8 mouse cellular contexts compared by ENCODE assay signal in the genomic region with DNA sequence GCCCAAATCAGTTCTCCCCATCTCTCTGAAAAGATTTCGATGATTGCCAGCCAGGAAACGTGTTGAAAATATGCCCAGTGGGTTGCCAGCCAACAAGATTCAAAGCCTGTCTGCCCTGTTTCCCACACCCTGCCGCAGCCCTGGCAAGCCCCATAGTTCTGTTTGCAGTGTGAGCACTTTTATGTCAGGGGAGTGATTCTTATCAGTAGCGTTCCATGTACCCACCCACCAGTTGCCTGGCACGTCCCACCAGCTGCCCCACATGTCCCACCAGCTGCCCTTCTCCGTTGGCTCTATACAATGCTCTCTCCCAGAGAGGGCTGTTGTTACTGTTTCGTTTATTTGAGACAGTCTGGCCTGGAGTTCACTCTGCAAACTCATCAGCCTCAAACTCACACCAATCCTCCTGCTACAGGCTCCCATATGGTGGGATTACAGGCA. TPM values are rescaled to one million over a fixed set of nuclear protein-coding genes. Genes with fewer than 3 reads are reported as not detected.
A peak's percentile ranks its signal among the peaks of the same experiment; 100 is the strongest.
DNase-seq lines count a peak whose midpoint lies in the region; TF ChIP-seq lines count a peak whose summit lies in the region.

No protein-coding gene starts in this region.

- no peak overlapping the region for H3K4me3 ChIP-seq in heart, embryonic 10.5 days
- H3K4me3 ChIP-seq in layer of hippocampus, adult 2 months: peak overlapping the region; percentile 30; the same call in 1 of the 2 replicates

- 0 out of 2 replicates have a peak, but pooled peaks cover 3% of the 10 kb centered on the region for H3K27me3 ChIP-seq in heart, embryonic 10.5 days (ENCODE audit: insufficient read depth, poor library complexity, severe bottlenecking)

- peak overlapping the region; percentile 62; the same call in 1 of the 2 replicates for H3K27ac ChIP-seq in heart, embryonic 10.5 days
- H3K27ac ChIP-seq in layer of hippocampus, adult 2 months: peak overlapping the region; percentile 77

- no peak for DNase-seq in heart, embryonic 10.5 days (ENCODE audit: low spot score)
- no peak for DNase-seq in heart, adult 8-10 months (ENCODE audit: low spot score)
- DNase-seq in NIH3T3 (ENCODE audit: low read depth): peak; percentile 48
- peak; percentile 32 to 44 for DNase-seq in frontal cortex, postnatal 14 days (ENCODE audit: low spot score in 2 of 2)
- peak; percentile 88 to 89 for DNase-seq in layer of hippocampus, adult 2 months (ENCODE audit: low spot score in 2 of 2)
- DNase-seq in lung, postnatal 4 days: peak; percentile 32 to 62
- peak; percentile 39 for DNase-seq in telencephalon, adult 2 months (ENCODE audit: low read depth, low spot score)
- no peak for DNase-seq in spleen, postnatal 14 days (ENCODE audit: low spot score in 2 of 2)

- H3K36me3 ChIP-seq in heart, embryonic 10.5 days: no peaks in the 10 kb centered on the region

- peaks cover 23% of the 10 kb centered on the region for H3K4me1 ChIP-seq in heart, embryonic 10.5 days

- no peak for TF ChIP-seq CTCF in layer of hippocampus, adult 2 months (conservative IDR thresholded peaks at IDR 0.05)

- H3K9me3 ChIP-seq in heart, embryonic 10.5 days: no peaks in the 10 kb centered on the region

- WGBS in heart, embryonic 10.5 days: 42% methylated on average over 7 of the region's 7 CpGs

RNA-seq across cellular contexts. Expression of a gene that starts 0.7 kb away (rescaled TPM):
- 1.4 and 2.2 TPM in 2 replicates for polyA plus RNA-seq in heart, embryonic 10.5 days (2016; fragmentation: Nextera tagmentation; extraction: Ambion mirVana)
- 1 to 10 TPM; 4.0 to 6.1 (median 5.1) TPM for total RNA-seq in heart, adult 8-10 months (2022)
- 1 to 10 TPM in 1 of 2 experiments, under 1 TPM in 1; 0.79 to 1.0 TPM for total RNA-seq in layer of hippocampus, adult 2 months (2021)

RNA-seq across cellular contexts. Expression of a gene that starts 51.3 kb away (rescaled TPM):
- 55.9 and 65.2 TPM in 2 replicates for polyA plus RNA-seq in heart, embryonic 10.5 days (2016; fragmentation: Nextera tagmentation; extraction: Ambion mirVana)
- total RNA-seq in heart, adult 8-10 months (2022): under 1 TPM in 3 of 4 experiments, not detected in 1; 0.60 to 0.75 (median 0.63) TPM
- 1 to 10 TPM in 1 of 2 experiments, under 1 TPM in 1; 0.52 to 1.6 TPM for total RNA-seq in layer of hippocampus, adult 2 months (2021)

Comparison
In these comparisons a context has a peak if more than half of its experiments do, and no peak if none do; other contexts are left out.
1. DNase-seq: peak in NIH3T3 (single experiment), frontal cortex, postnatal 14 days (2 of 2), layer of hippocampus, adult 2 months (2 of 2), lung, postnatal 4 days (2 of 2) and telencephalon, adult 2 months (single experiment); none in heart, embryonic 10.5 days (single experiment), heart, adult 8-10 months (single experiment) and spleen, postnatal 14 days (0 of 2).